In genomic region chr5:119047581-119047980, GRCm38 (mm10) we compare ENCODE assay signal across 20 mouse cellular contexts.
"Had no signal": no experiment of that assay in that cellular context is flagged by ENCODE, and none has a peak within 500 bp of the region (broad histone marks: within the 10 kb centered on the region; RNA-seq: fewer than 3 reads in every experiment).

No protein-coding gene starts in this region.

- H3K9me3 ChIP-seq: liver, embryonic 13.5 days; liver, embryonic 15.5 days; lung, embryonic 15.5 days; neural tube, embryonic 13.5 days; neural tube, embryonic 15.5 days had no signal

- H3K27ac ChIP-seq: liver, embryonic 13.5 days; liver, embryonic 15.5 days; lung, embryonic 15.5 days; macrophage; neural tube, embryonic 13.5 days; neural tube, embryonic 15.5 days had no signal

- H3K9ac ChIP-seq: liver, embryonic 13.5 days; liver, embryonic 15.5 days; liver, postnatal 0 days; lung, embryonic 15.5 days; neural tube, embryonic 13.5 days; neural tube, embryonic 15.5 days had no signal

- ATAC-seq: liver, postnatal 0 days; lung, postnatal 0 days; midbrain, embryonic 16.5 days had no signal

- H3K27me3 ChIP-seq: liver, embryonic 13.5 days; liver, embryonic 15.5 days; lung, embryonic 15.5 days; megakaryocyte, embryonic 14.5 days; neural tube, embryonic 13.5 days; neural tube, embryonic 15.5 days had no signal

- DNase-seq: liver, embryonic 13.5 days; liver, postnatal 0 days; lung, adult 2 months; lung, postnatal 14 days; lung, postnatal 36 days; midbrain, embryonic 14.5 days; right cerebral cortex, adult 18-20 months; thymus, adult 18-20 months; thymus, postnatal 14 days; thymus, postnatal 36 days had no signal

- H3K4me1 ChIP-seq: liver, embryonic 13.5 days; liver, embryonic 15.5 days; megakaryocyte, embryonic 14.5 days; neural tube, embryonic 13.5 days; neural tube, embryonic 15.5 days had no signal

- H3K36me3 ChIP-seq: liver, embryonic 13.5 days; liver, embryonic 15.5 days; lung, embryonic 15.5 days; neural tube, embryonic 13.5 days; neural tube, embryonic 15.5 days had no signal

- H3K4me2 ChIP-seq: liver, embryonic 13.5 days; liver, embryonic 15.5 days; lung, embryonic 15.5 days; midbrain, embryonic 11.5 days; neural tube, embryonic 13.5 days; neural tube, embryonic 15.5 days had no signal

- H3K4me3 ChIP-seq: liver, embryonic 13.5 days; liver, embryonic 15.5 days; lung, embryonic 15.5 days; megakaryocyte, embryonic 14.5 days; myocyte; neural tube, embryonic 13.5 days; neural tube, embryonic 15.5 days had no signal
